Mouse (Mus musculus) megakaryocyte, embryonic 14.5 days (primary cell): ENCODE results near the gene Dgkd. TPM values are rescaled to one million over a fixed set of nuclear protein-coding genes. Genes with fewer than 3 reads are reported as not detected.

Experiments used
- H3K27me3 ChIP-seq: replicated peaks from 2 replicates; pipeline ENCODE3; 2012; ENCODE audit warnings: inconsistent platforms
- H3K36me3 ChIP-seq: replicated peaks from 2 replicates; pipeline ENCODE3; 2012; ENCODE audit warnings: low read length, inconsistent platforms, mixed read lengths
- H3K4me1 ChIP-seq: 2 replicates; pipeline ENCODE4 v1.6.1; 2012; ENCODE audit warnings: inconsistent platforms
- H3K4me3 ChIP-seq: replicated peaks from 2 replicates; pipeline ENCODE3; 2012; ENCODE audit warnings: moderate library complexity, mild to moderate bottlenecking, inconsistent platforms
- H3K9me3 ChIP-seq: 2 replicates; pipeline ENCODE4 v1.6.1; 2012; ENCODE audit warnings: inconsistent platforms
- FLI1 ChIP-seq: IDR thresholded peaks from 2 replicates; pipeline ENCODE4 v1.6.1; 2012; ENCODE audit warnings: low read length, inconsistent platforms, mixed read lengths
- GATA1 ChIP-seq: IDR thresholded peaks from 3 replicates; pipeline ENCODE4 v1.6.1; 2012; ENCODE audit warnings: mixed read lengths, low read length, inconsistent platforms, borderline replicate concordance
- polyA plus RNA-seq: library from polyadenylated mRNA; stranded (reverse); fragments of >175 nt; gene quantifications from 2 replicates; pipeline ENCODE4 v1.2.3, GENCODE M21; 2012; ENCODE audit warnings: low replicate concordance; ENCODE audit not compliant: insufficient read depth

Dgkd gene
- polyA plus RNA-seq, 1 experiment: 24.3 TPM

GRCm38 (mm10) chr1:87899701-87900100 lies 46.6 kb downstream of the Dgkd start:
- H3K27me3 ChIP-seq: no peaks in the 10 kb centered on the region
- peaks cover 86% of the 10 kb centered on the region for H3K4me1 ChIP-seq
- peak overlapping the region; percentile 71 for H3K4me3 ChIP-seq
- H3K9me3 ChIP-seq: no peaks in the 10 kb centered on the region
- peaks cover 76% of the 10 kb centered on the region for H3K36me3 ChIP-seq
- TF ChIP-seq GATA1 (no peak), FLI1 (no peak)

- no peak for TF ChIP-seq GATA1
- no peak for TF ChIP-seq FLI1
- Histone ChIP-seq H3K4me1 (peaks cover 76% of the 10 kb centered on the region), H3K36me3 (peaks cover 64% of the 10 kb centered on the region), H3K9me3 (no peaks in the 10 kb centered on the region), H3K4me3 (peak overlapping the region; percentile 26), H3K27me3 (no peaks in the 10 kb centered on the region)
Observed at GRCm38 (mm10) chr1:87900979-87901378, 47.9 kb downstream of the Dgkd start.

- TF ChIP-seq GATA1 (no peak; the same call in 2 of the 3 replicates), FLI1 (no peak)
- Histone ChIP-seq H3K4me3 (no peak overlapping the region), H3K27me3 (no peaks in the 10 kb centered on the region), H3K36me3 (peaks cover 64% of the 10 kb centered on the region), H3K4me1 (peaks cover 76% of the 10 kb centered on the region), H3K9me3 (no peaks in the 10 kb centered on the region)
Observed at GRCm38 (mm10) chr1:87902186-87902585, 49.1 kb downstream of the Dgkd start.

- TF ChIP-seq GATA1 (no peak), FLI1 (no peak)
- no peaks in the 10 kb centered on the region for H3K27me3 ChIP-seq
- no peaks in the 10 kb centered on the region for H3K9me3 ChIP-seq
- peaks cover 72% of the 10 kb centered on the region for H3K36me3 ChIP-seq
- no peak overlapping the region for H3K4me3 ChIP-seq
- H3K4me1 ChIP-seq: peaks cover 74% of the 10 kb centered on the region
Observed at GRCm38 (mm10) chr1:87906361-87906956, 53.4 kb downstream of the Dgkd start.

- H3K36me3 ChIP-seq: peaks cover 74% of the 10 kb centered on the region
- H3K9me3 ChIP-seq: no peaks in the 10 kb centered on the region
- H3K27me3 ChIP-seq: no peaks in the 10 kb centered on the region
- peaks cover 74% of the 10 kb centered on the region for H3K4me1 ChIP-seq
- TF ChIP-seq GATA1 (no peak), FLI1 (no peak)
- no peak overlapping the region for H3K4me3 ChIP-seq
Observed at GRCm38 (mm10) chr1:87908006-87908405, 54.9 kb downstream of the Dgkd start.

GRCm38 (mm10) chr1:87908736-87909135 lies 55.6 kb downstream of the Dgkd start:
- H3K9me3 ChIP-seq: no peaks in the 10 kb centered on the region
- H3K36me3 ChIP-seq: peaks cover 75% of the 10 kb centered on the region
- peak overlapping the region; percentile 55 for H3K4me3 ChIP-seq

GRCm38 (mm10) chr1:87909565-87909964 lies 56.5 kb downstream of the Dgkd start:
- H3K36me3 ChIP-seq: peaks cover 83% of the 10 kb centered on the region
- H3K4me1 ChIP-seq: peaks cover 85% of the 10 kb centered on the region
- no peaks in the 10 kb centered on the region for H3K27me3 ChIP-seq
- H3K4me3 ChIP-seq: no peak overlapping the region
- no peak for TF ChIP-seq GATA1
- no peak for TF ChIP-seq FLI1
- no peaks in the 10 kb centered on the region for H3K9me3 ChIP-seq

More at GRCm38 (mm10) chr1:87908736-87909135, 55.6 kb downstream of the Dgkd start:
- TF ChIP-seq GATA1 (no peak), FLI1 (no peak)
- Histone ChIP-seq H3K27me3 (no peaks in the 10 kb centered on the region), H3K4me1 (peaks cover 76% of the 10 kb centered on the region)

- Histone ChIP-seq H3K4me1 (peaks cover 93% of the 10 kb centered on the region), H3K36me3 (peaks cover 92% of the 10 kb centered on the region), H3K9me3 (no peaks in the 10 kb centered on the region), H3K4me3 (no peak overlapping the region), H3K27me3 (no peaks in the 10 kb centered on the region)
- no peak for TF ChIP-seq GATA1
- no peak for TF ChIP-seq FLI1
Observed at GRCm38 (mm10) chr1:87910428-87910827, 57.3 kb downstream of the Dgkd start.

- peaks cover 94% of the 10 kb centered on the region for H3K4me1 ChIP-seq
- H3K4me3 ChIP-seq: no peak overlapping the region
- H3K9me3 ChIP-seq: no peaks in the 10 kb centered on the region
- H3K27me3 ChIP-seq: no peaks in the 10 kb centered on the region
- no peak for TF ChIP-seq GATA1
- no peak for TF ChIP-seq FLI1
- peaks cover 97% of the 10 kb centered on the region for H3K36me3 ChIP-seq
Observed at GRCm38 (mm10) chr1:87913356-87913755, 60.3 kb downstream of the Dgkd start.

GRCm38 (mm10) chr1:87917361-87917760 lies 64.3 kb downstream of the Dgkd start:
- Histone ChIP-seq H3K4me1 (peaks cover 64% of the 10 kb centered on the region), H3K4me3 (no peak overlapping the region), H3K9me3 (no peaks in the 10 kb centered on the region), H3K27me3 (no peaks in the 10 kb centered on the region), H3K36me3 (peaks cover 99% of the 10 kb centered on the region)
- TF ChIP-seq FLI1: no peak
